Mouse (Mus musculus) midbrain, embryonic 14.5 days (tissue): ENCODE data around the gene Hagh. TPM values are rescaled to one million over a fixed set of nuclear protein-coding genes. Genes with fewer than 3 reads are reported as not detected.

Source experiments
- ATAC-seq: fragments of 200-750 bp; cut with Nextera tagmentation; 2 replicates; pipeline ENCODE4 v1.8.0; 2017; ENCODE audit warnings: moderate number of reproducible peaks, moderate library complexity; ENCODE audit not compliant: low FRiP score, low TSS enrichment
- DNase-seq: peaks from one replicate; pipeline ENCODE4 v3.0.0-alpha.2; 2015
- H3K27ac ChIP-seq: fragments of 300-500 bp; sonication (generic); replicated peaks from 2 replicates; pipeline ENCODE4 v1.5.1; 2014; ENCODE audit warnings: mild to moderate bottlenecking, low read depth, low read length, moderate library complexity
- H3K27me3 ChIP-seq: fragments of 300-500 bp; sonication (generic); 2 replicates; pipeline ENCODE4 v1.6.1; 2014; ENCODE audit warnings: low read length, control low read depth, mixed read lengths; ENCODE audit not compliant: control insufficient read depth, insufficient read depth
- H3K36me3 ChIP-seq: fragments of 300-500 bp; sonication (generic); 2 replicates; pipeline ENCODE4 v1.6.1; 2014; ENCODE audit warnings: low read length, control low read depth; ENCODE audit not compliant: control insufficient read depth, insufficient read depth
- H3K4me1 ChIP-seq: fragments of 300-500 bp; sonication (generic); 2 replicates; pipeline ENCODE4 v1.6.1; 2014; ENCODE audit warnings: mild to moderate bottlenecking, antibody characterized with exemption, low read length, control low read depth; ENCODE audit not compliant: control insufficient read depth, insufficient read depth
- H3K4me2 ChIP-seq: fragments of 300-500 bp; sonication (generic); 2 replicates; pipeline ENCODE4 v1.6.1; 2014; ENCODE audit warnings: mild to moderate bottlenecking, low read length, moderate library complexity
- H3K4me3 ChIP-seq: fragments of 300-500 bp; sonication (generic); replicated peaks from 2 replicates; pipeline ENCODE4 v1.5.1; 2014; ENCODE audit warnings: low read depth, low read length
- H3K9ac ChIP-seq: fragments of 300-500 bp; sonication (generic); replicated peaks from 2 replicates; pipeline ENCODE4 v1.6.1; 2014; ENCODE audit warnings: mild to moderate bottlenecking, low read length, moderate library complexity
- H3K9me3 ChIP-seq: fragments of 300-500 bp; sonication (generic); 2 replicates; pipeline ENCODE4 v1.6.1; 2016; ENCODE audit warnings: low read length, control low read depth, mixed read lengths; ENCODE audit not compliant: control insufficient read depth
- WGBS: fragments of 180-500 bp; shearing (Covaris S2); extraction: QIAGEN DNeasy Blood & Tissue Kit; methylation state at CpG from one replicate; pipeline ENCODE4 v1.1.7; 2014; 5-methylcytosine and 5-hydroxymethylcytosine counted together
- polyA plus RNA-seq: library from polyadenylated mRNA; unstranded; fragments of >200 nt; fragmentation: Nextera tagmentation; extraction: Ambion mirVana; gene quantifications from 2 replicates; pipeline ENCODE4 v1.2.1, GENCODE M21; 2014

Hagh gene
- polyA plus RNA-seq, 1 experiment from 2014 or later = 55.4 TPM

DNA sequence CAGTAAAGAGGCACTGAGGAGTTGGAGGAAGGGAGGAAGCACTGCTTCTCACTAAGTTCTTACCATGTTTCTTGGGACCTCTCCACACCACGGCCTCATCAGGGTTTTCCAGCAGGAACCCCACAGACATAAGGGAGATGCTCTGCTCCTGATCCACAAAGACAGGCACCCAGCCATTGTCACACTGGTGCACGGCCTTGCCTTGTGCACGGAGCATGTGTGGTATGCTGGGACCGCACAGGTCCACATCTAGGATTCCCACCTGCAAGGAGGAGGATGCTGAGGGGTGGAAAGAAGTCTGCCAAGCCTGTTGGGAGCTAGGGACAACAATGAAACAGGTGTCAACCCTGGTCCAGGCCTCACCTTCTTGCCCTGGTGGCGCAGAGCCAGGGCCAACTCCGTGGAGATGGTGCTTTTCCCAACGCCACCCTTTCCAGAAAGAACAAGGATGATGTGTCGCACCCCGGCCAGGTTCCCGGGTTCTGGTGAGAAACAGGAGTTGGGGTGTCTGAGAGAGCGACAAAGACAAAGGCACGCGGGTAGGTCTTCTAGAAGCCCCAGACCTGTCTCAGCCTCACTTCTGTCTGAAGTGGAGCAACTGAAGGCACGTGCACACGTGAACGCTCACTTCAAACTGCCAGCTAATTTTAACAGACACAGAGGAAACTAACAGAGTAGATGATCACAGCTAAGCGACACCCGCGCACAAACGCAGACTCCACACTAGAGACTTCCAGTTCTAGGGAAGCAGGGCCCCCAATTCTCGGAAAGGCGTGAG lies 45.6 kb downstream of the Hagh start:
- no peak for ATAC-seq
- Histone ChIP-seq H3K9ac (peak overlapping the region; percentile 49; the same call in 1 of the 2 replicates), H3K36me3 (peaks cover 43% of the 10 kb centered on the region), H3K4me1 (peaks cover 19% of the 10 kb centered on the region), H3K27me3 (no peaks in the 10 kb centered on the region), H3K4me2 (peak overlapping the region; percentile 69), H3K4me3 (peak overlapping the region; percentile 88), H3K27ac (no peak overlapping the region), H3K9me3 (no peaks in the 10 kb centered on the region)
- 26% methylated on average over 22 of the region's 22 CpGs for WGBS
- DNase-seq = no peak

- Histone ChIP-seq H3K9ac (peak within 1 kb of the TSS; percentile 80), H3K36me3 (peaks cover 51% of the 10 kb centered on the region), H3K27me3 (no peaks in the 10 kb centered on the region), H3K9me3 (no peaks in the 10 kb centered on the region), H3K4me3 (peak within 1 kb of the TSS; percentile 88), H3K27ac (peak within 1 kb of the TSS; percentile 70), H3K4me2 (peak within 1 kb of the TSS; percentile 80), H3K4me1 (peaks cover 19% of the 10 kb centered on the region)
- under 1% methylated on average over 69 of the region's 69 CpGs for WGBS
- peak; percentile 95 for ATAC-seq
- DNase-seq = peak; percentile 99
Observed at GRCm38 (mm10) chr17:24886134-24886931, 46.4 kb downstream of the Hagh start, which contains the start of the genes Nubp2 and Spsb3. Nubp2 (minus strand) TSS chr17:24886349. Spsb3 (plus strand) TSS chr17:24886643.

DNA sequence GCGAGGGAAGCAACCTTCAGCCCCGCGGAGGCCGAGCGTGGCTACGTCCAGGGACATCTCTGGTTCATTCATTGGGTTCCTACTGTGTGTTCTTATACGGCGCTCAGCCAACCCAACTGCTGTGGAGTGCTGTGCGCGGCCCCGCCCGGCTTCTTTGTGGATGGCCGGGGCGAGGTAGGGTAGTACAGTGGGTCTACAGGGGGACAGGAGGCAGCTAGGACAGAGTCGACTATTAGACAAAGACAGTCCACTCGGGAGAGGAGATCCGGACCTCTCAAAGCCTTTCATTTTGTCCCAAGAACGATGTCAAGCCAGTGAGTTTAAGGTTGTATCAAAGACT lies 47.0 kb downstream of the Hagh start:
- no peak for DNase-seq
- no peaks in the 10 kb centered on the region for H3K9me3 ChIP-seq
- no peaks in the 10 kb centered on the region for H3K27me3 ChIP-seq
- peak; percentile 29; the same call in 1 of the 2 replicates for ATAC-seq
- H3K36me3 ChIP-seq = peaks cover 56% of the 10 kb centered on the region
- H3K27ac ChIP-seq = peak overlapping the region; percentile 70
- peaks cover 19% of the 10 kb centered on the region for H3K4me1 ChIP-seq
- 1% methylated on average over 18 of the region's 18 CpGs for WGBS
- peak overlapping the region; percentile 80 for H3K4me2 ChIP-seq
- H3K4me3 ChIP-seq = peak overlapping the region; percentile 88
- peak overlapping the region; percentile 80 for H3K9ac ChIP-seq

DNA sequence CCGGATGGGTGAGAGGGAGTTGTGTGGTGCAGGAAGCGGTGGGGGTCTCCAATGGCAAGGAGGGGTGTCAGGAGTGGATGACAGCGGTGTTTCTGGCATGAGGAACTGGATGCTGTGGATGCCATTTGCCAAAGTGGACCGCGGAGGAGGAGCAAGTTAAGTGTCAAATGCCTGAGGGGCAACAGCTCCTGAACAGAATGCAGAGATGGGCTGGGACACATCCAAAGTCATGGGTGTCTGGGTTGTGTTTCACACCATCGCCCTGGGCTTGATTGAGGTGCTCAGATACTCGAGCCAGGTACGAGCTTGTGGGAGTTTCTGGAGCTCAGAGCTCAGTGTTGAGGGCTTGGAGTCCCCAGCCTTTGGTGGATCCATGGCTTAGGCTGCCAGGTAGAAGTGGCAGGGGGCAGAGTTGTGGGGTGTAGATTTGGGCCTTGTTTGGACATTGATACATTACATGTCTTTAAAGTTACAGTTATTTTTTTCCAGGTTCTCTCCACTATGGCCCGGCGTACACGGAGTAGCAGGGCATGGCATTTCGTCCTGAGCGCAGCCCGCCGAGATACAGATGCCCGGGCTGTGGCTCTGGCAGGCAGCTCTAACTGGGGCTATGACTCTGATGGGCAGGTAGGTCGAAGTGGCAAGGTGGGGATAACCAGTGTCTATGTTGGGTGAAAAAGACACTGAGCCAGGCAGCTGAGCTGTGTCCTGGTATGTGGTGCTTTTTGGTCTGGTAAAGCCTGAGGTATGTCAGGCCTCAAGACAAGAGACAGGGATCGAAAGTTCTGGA lies 47.5 kb downstream of the Hagh start:
- ATAC-seq (no peak), DNase-seq (no peak)
- Histone ChIP-seq H3K9ac (peak overlapping the region; percentile 80), H3K4me2 (peak overlapping the region; percentile 80), H3K4me1 (peaks cover 19% of the 10 kb centered on the region), H3K36me3 (peaks cover 57% of the 10 kb centered on the region), H3K27me3 (no peaks in the 10 kb centered on the region), H3K9me3 (no peaks in the 10 kb centered on the region), H3K4me3 (peak overlapping the region; percentile 88), H3K27ac (no peak overlapping the region)
- 70% methylated on average over 18 of the region's 18 CpGs for WGBS

DNA sequence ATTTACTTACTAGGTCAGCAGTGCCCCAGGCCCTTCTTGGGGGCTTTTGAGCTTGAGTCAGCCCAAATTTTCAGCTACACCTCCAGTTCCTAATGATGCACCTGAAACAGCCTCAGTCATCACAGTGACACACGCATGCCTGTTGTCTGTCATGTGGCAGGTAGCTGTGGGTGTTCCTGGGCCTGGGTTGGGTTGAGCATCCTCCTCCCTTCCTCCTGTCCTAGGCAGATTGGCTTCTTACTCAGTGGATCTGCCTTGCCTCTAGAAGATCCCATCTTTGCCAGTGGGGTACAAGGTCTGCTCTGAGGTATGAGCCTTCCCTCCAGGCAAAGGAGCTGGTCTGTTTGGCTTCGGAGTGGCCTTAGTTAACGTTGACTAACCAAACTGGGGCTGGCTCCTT lies 48.9 kb downstream of the Hagh start:
- no peaks in the 10 kb centered on the region for H3K27me3 ChIP-seq
- no peak for ATAC-seq

GRCm38 (mm10) chr17:24890151-24891092 lies 50.5 kb downstream of the Hagh start:
- Histone ChIP-seq H3K9ac (no peak overlapping the region), H3K9me3 (no peaks in the 10 kb centered on the region), H3K4me3 (no peak overlapping the region), H3K27ac (no peak overlapping the region), H3K4me2 (no peak overlapping the region), H3K27me3 (no peaks in the 10 kb centered on the region), H3K4me1 (peaks cover 24% of the 10 kb centered on the region), H3K36me3 (peaks cover 57% of the 10 kb centered on the region)
- 87% methylated on average over 19 of the region's 19 CpGs for WGBS
- DNase-seq (no peak), ATAC-seq (no peak)

More for the DNA sequence above, 48.9 kb downstream of the Hagh start:
- no peak for DNase-seq
- 92% methylated on average over 3 of the region's 3 CpGs for WGBS
- Histone ChIP-seq H3K27ac (no peak overlapping the region), H3K9ac (no peak overlapping the region), H3K4me2 (no peak overlapping the region), H3K4me3 (no peak overlapping the region), H3K4me1 (peaks cover 20% of the 10 kb centered on the region), H3K36me3 (peaks cover 57% of the 10 kb centered on the region), H3K9me3 (no peaks in the 10 kb centered on the region)

DNA sequence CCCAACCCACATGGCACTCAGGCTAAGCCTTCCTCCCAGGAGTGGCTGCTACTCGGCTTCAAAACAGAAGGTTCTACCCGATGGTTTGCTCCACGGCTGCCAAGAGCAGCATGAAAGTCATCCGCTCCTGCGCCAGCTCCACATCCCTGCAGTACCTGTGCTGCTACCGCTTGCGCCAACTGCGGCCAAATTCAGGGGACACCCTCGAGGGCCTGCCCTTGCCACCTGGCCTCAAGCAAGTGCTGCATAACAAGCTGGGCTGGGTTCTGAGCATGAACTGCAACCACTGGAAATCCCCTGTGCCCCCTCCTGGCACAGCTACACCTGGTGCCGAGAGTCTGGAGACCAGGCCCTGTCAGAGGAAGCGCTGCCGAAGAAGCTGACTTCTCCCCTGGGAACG lies 51.4 kb downstream of the Hagh start:
- H3K27ac ChIP-seq = no peak overlapping the region
- WGBS = 89% methylated on average over 13 of the region's 13 CpGs

More for the DNA sequence above, 51.4 kb downstream of the Hagh start:
- ATAC-seq (no peak), DNase-seq (no peak)
- no peaks in the 10 kb centered on the region for H3K27me3 ChIP-seq
- H3K36me3 ChIP-seq = peaks cover 57% of the 10 kb centered on the region
- no peak overlapping the region for H3K4me3 ChIP-seq
- peaks cover 29% of the 10 kb centered on the region for H3K4me1 ChIP-seq
- no peak overlapping the region for H3K9ac ChIP-seq
- no peak overlapping the region for H3K4me2 ChIP-seq
- H3K9me3 ChIP-seq = no peaks in the 10 kb centered on the region
